Mouse (Mus musculus): ENCODE measurements around the gene Hist2h3b. TPM values are rescaled to one million over a fixed set of nuclear protein-coding genes. Genes with fewer than 3 reads are reported as not detected.
"Not testable (repeated sequence)": the region's sequence is repeated elsewhere in the genome, so short reads cannot be mapped to it uniquely, and the experiment has no call there.

The Hist2h3b gene
- polyA plus RNA-seq, 1 experiment = 1,135 TPM

DNA sequence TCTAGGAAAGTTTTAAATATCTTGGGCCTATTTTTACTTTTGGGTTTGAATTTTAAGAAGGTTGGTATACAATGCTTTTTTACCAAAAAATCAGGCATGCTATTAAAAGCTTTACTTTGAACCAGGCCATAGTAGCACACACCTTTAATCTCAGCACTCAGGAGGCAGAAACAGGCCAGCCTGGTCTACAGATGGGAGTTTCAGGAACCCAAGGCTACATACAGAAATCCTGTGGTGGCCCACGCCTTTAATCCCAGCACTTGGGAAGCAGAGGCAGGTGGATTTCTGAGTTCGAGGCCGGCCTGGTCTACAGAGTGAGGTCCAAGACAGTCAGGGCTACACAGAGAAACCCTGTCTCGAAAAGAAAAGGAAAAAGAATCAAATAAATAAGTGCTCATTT is 913 bp upstream of the Hist2h3b start:
- Histone ChIP-seq H3K36me3 (ENCODE audit: control insufficient read depth, insufficient read depth, low read length) (no peaks in the 10 kb centered on the region), H3K4me1 (replicated peaks; ENCODE audit: control insufficient read depth, insufficient read depth, low read length) (peaks cover 10% of the 10 kb centered on the region), H3K27me3 (ENCODE audit: control insufficient read depth, insufficient read depth, low read length) (no peaks in the 10 kb centered on the region), H3K27ac (ENCODE audit: control insufficient read depth, insufficient read depth, low read length) (peak overlapping the region; percentile 58), H3K4me3 (ENCODE audit: control insufficient read depth, insufficient read depth, low read length) (no peak overlapping the region)
- TF ChIP-seq POLR2A (IDR thresholded peaks at IDR 0.05; ENCODE audit: control insufficient read depth, extremely low read depth, insufficient read depth, low read length, poor library complexity) = no peak
- no peak for TF ChIP-seq CTCF (IDR thresholded peaks at IDR 0.05; ENCODE audit: borderline replicate concordance, control insufficient read depth, extremely low read depth, insufficient read depth, low read length, poor library complexity)
- WGBS = 79% methylated on average over 4 of the region's 4 CpGs
- DNase-seq = no peak

GRCm38 (mm10) chr3:96268776-96269378 is 423 bp downstream of the Hist2h3b start:
- Histone ChIP-seq H3K27ac (ENCODE audit: control insufficient read depth, insufficient read depth, low read length) (peak overlapping the region; percentile 97), H3K4me1 (replicated peaks; ENCODE audit: control insufficient read depth, insufficient read depth, low read length) (peaks cover 14% of the 10 kb centered on the region), H3K4me3 (ENCODE audit: control insufficient read depth, insufficient read depth, low read length) (peak overlapping the region; percentile 62)
- DNase-seq = peak; percentile 44
- under 1% methylated on average over 17 of the region's 44 CpGs for WGBS
- TF ChIP-seq CTCF (IDR thresholded peaks at IDR 0.05; ENCODE audit: borderline replicate concordance, control insufficient read depth, extremely low read depth, insufficient read depth, low read length, poor library complexity) = 0 out of 2 replicates have a peak, but pooled peaks have one; percentile 24
- TF ChIP-seq POLR2A (IDR thresholded peaks at IDR 0.05; ENCODE audit: control insufficient read depth, extremely low read depth, insufficient read depth, low read length, poor library complexity) = peak; percentile 44; the same call in 1 of the 2 replicates
- not testable (repeated sequence) for H3K36me3 ChIP-seq (ENCODE audit: control insufficient read depth, insufficient read depth, low read length); H3K27me3 ChIP-seq (ENCODE audit: control insufficient read depth, insufficient read depth, low read length)

GRCm38 (mm10) chr3:96269511-96270474 is 1.3 kb downstream of the Hist2h3b start, which contains the start of gene Hist2h2bb:
Hist2h2bb (plus strand) TSS chr3:96269752.
- Histone ChIP-seq H3K27ac (ENCODE audit: control insufficient read depth, insufficient read depth, low read length) (peak within 1 kb of the TSS; percentile 97), H3K4me1 (replicated peaks; ENCODE audit: control insufficient read depth, insufficient read depth, low read length) (peaks cover 14% of the 10 kb centered on the region), H3K27me3 (ENCODE audit: control insufficient read depth, insufficient read depth, low read length) (no peaks in the 10 kb centered on the region), H3K36me3 (ENCODE audit: control insufficient read depth, insufficient read depth, low read length) (no peaks in the 10 kb centered on the region), H3K4me3 (ENCODE audit: control insufficient read depth, insufficient read depth, low read length) (peak within 1 kb of the TSS; percentile 62)
- under 1% methylated on average over 45 of the region's 45 CpGs for WGBS
- DNase-seq = peak; percentile 88
- TF ChIP-seq CTCF (IDR thresholded peaks at IDR 0.05; ENCODE audit: borderline replicate concordance, control insufficient read depth, extremely low read depth, insufficient read depth, low read length, poor library complexity) (no peak), POLR2A (IDR thresholded peaks at IDR 0.05; ENCODE audit: control insufficient read depth, extremely low read depth, insufficient read depth, low read length, poor library complexity) (peak; percentile 99)

- Histone ChIP-seq H3K4me1 (replicated peaks; ENCODE audit: control insufficient read depth, insufficient read depth, low read length) (peaks cover 16% of the 10 kb centered on the region), H3K36me3 (ENCODE audit: control insufficient read depth, insufficient read depth, low read length) (no peaks in the 10 kb centered on the region), H3K27ac (ENCODE audit: control insufficient read depth, insufficient read depth, low read length) (peak overlapping the region; percentile 74), H3K27me3 (ENCODE audit: control insufficient read depth, insufficient read depth, low read length) (no peaks in the 10 kb centered on the region), H3K4me3 (ENCODE audit: control insufficient read depth, insufficient read depth, low read length) (no peak overlapping the region)
- TF ChIP-seq CTCF (IDR thresholded peaks at IDR 0.05; ENCODE audit: borderline replicate concordance, control insufficient read depth, extremely low read depth, insufficient read depth, low read length, poor library complexity) (no peak), POLR2A (IDR thresholded peaks at IDR 0.05; ENCODE audit: control insufficient read depth, extremely low read depth, insufficient read depth, low read length, poor library complexity) (no peak)
- DNase-seq = peak; percentile 58
- 35% methylated on average over 17 of the region's 17 CpGs for WGBS
These were observed 5.4 kb downstream of the Hist2h3b start for GRCm38 (mm10) chr3:96273591-96274465.

- TF ChIP-seq POLR2A (IDR thresholded peaks at IDR 0.05; ENCODE audit: control insufficient read depth, extremely low read depth, insufficient read depth, low read length, poor library complexity) (no peak), CTCF (IDR thresholded peaks at IDR 0.05; ENCODE audit: borderline replicate concordance, control insufficient read depth, extremely low read depth, insufficient read depth, low read length, poor library complexity) (no peak)
These were observed 9.0 kb downstream of the Hist2h3b start for GRCm38 (mm10) chr3:96277428-96277799.

More at GRCm38 (mm10) chr3:96277428-96277799, 9.0 kb downstream of the Hist2h3b start:
- Histone ChIP-seq H3K36me3 (ENCODE audit: control insufficient read depth, insufficient read depth, low read length) (no peaks in the 10 kb centered on the region), H3K4me3 (ENCODE audit: control insufficient read depth, insufficient read depth, low read length) (peak overlapping the region; percentile 64), H3K4me1 (replicated peaks; ENCODE audit: control insufficient read depth, insufficient read depth, low read length) (peaks cover 13% of the 10 kb centered on the region), H3K27ac (ENCODE audit: control insufficient read depth, insufficient read depth, low read length) (peak overlapping the region; percentile 64), H3K27me3 (ENCODE audit: control insufficient read depth, insufficient read depth, low read length) (no peaks in the 10 kb centered on the region)
- peak; percentile 85 for DNase-seq
- WGBS = 18% methylated on average over 8 of the region's 8 CpGs

All from thymus, adult 2 months (tissue).